Mouse (Mus musculus) spleen, adult 12 weeks (tissue): ENCODE measurements around the gene Ccdc142.

Experiments
- DNase-seq: peaks from one replicate; pipeline ENCODE4 v3.0.0; 2022; ENCODE audit warnings: low spot score

Ccdc142 gene

GRCm38 (mm10) chr6:83086121-83087035, 15.0 kb upstream of the Ccdc142 start, which contains the start of gene Lbx2:
Gene Lbx2 (plus strand): TSS chr6:83086367.
- DNase-seq = no peak

DNA sequence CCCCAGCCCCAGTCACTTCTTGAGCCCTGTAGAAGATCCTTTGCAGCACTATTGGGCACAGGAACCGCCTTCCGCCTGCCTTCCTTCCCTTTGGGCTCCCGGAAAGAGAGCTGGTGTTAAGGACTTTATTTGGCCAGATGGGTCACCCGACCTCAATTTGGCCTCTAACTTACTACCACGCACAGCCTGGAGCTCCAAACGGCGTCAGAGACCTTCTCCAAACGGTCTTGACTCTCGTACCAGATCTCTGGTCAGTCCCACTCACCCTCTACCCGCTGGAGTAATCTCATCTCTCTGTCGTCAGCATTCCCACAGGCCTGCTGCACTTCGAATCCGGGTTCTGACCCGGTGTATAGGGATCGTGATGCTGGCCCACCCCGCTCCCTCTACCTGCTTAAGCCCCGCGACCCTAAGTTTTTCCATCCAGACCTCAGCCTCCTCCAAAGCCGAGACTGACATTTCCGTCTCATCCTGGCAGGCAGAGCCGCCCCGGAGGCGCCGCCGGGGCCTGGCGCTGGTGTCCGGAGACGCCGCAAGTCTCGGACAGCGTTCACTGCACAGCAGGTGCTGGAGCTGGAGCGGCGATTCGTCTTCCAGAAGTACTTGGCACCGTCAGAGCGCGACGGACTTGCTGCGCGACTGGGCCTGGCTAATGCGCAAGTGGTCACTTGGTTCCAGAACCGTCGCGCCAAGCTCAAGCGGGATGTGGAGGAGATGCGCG, 14.0 kb upstream of the Ccdc142 start:
- DNase-seq = no peak

- no peak for DNase-seq
Observed at GRCm38 (mm10) chr6:83087926-83088260, 13.5 kb upstream of the Ccdc142 start.

DNA sequence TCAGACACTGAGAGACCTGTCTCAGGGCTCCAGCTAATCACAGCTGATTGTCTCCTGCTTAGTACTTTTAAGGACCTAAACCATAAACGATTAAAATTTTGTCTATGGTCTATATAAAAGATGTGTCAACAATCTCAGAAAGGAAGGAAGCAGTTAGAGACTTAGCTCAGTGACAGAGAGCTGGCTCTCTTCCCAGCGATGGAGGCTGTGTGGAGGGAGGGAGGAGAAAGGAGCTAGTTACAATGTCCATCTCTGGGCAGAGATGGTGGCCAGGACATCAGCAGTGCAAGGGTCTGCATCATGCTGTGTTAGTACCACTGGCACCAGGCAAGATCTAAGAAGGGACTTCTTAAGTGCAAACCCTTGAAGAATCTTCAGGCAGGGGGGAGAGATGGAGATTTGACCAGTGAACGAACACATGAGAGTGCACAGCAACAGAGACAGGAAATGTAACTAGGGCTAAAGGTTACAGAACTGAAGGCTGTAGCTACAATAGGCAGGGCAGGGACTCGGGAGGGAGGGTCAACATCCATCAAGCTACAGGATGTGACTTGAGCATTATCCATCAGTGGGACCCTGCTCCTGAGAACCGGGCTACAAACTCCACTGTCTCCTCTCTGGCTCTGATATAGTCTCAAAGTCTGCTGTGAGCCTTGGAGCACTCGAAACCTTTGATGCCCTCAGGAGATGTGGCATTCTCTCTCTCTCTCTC, 8.8 kb upstream of the Ccdc142 start:
- no peak for DNase-seq

DNA sequence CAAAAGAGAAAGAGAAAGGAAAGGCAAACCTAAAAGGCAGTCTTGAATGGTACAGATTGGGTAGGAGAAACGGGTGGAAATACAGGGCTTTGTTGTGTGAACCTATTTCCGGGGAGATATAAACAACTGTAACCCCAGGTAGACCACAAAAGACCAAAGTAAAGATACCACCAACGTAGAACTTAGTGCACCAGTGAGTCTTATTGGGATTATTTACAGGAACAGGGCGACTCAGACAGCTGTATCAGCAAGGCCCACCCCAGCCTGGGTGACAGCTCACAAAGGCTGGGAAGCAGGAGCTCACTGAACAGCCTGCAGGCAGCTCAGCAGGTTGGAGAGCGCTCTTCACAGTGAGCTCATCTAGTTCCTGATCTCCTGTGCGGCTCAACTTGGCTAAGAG, 5.4 kb upstream of the Ccdc142 start:
- DNase-seq = no peak

DNA sequence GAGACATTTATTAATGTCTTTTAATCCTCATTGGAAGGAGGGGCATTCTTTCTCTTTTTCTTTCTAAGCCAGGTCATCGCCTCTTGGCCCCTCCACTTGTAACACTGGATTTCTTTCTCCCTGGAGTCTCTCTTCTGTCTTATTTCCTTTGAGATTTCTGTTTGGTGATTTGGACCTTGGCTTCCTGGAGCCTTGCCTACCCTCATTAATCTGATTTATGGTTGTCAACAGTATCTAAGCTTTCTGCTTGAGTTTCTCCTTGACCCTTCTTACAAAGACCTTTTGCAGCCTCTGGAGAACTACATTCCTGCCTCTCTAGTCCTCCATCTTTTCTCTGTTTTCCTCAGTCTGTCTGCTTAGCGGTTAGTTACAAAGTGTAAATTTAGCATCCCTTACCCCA, 3.0 kb upstream of the Ccdc142 start:
- DNase-seq = no peak

DNA sequence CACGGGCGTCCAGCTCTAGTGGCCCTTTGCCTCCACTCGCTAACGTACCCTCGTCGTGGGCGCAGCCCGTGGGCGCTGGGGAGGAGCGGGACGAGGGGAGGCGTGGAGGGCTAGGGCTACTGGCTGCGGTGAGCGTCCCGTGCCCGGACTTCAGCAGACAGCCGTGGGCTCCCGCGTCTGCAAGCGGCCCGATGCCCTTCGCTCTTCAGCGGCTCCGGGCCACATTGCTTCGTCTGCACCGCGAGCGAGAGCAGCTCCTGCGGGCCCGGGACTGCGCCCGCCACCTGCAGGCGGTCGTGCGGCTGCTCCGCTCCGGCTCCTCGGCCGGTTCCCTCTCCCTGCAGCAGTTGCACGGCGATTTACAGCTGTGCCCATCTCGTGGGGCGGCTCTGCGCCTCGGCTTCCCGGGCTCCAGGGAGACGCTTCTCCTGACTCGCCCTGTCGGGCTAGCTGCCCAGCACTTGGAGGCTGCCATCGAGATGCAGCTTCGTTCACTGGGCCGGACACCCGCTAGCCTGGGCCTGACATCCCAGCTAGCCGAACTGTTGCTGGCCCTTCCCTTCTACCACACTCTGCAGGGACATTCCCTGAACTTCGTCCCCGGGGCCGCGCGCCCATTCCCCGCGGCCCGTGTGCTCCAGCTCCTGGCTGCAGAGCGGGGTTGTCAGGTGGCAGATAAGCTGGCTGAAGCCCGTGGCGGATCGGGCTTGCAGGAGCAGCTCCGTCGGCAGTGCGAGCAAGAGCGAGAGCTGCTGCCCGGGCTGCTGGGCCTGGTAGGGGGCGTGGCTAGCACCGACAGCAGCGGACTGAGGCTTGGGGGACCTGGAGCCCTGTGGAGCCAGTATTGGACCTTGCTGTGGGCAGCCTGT, 521 bp downstream of the Ccdc142 start:
- peak; percentile 58 for DNase-seq

DNA sequence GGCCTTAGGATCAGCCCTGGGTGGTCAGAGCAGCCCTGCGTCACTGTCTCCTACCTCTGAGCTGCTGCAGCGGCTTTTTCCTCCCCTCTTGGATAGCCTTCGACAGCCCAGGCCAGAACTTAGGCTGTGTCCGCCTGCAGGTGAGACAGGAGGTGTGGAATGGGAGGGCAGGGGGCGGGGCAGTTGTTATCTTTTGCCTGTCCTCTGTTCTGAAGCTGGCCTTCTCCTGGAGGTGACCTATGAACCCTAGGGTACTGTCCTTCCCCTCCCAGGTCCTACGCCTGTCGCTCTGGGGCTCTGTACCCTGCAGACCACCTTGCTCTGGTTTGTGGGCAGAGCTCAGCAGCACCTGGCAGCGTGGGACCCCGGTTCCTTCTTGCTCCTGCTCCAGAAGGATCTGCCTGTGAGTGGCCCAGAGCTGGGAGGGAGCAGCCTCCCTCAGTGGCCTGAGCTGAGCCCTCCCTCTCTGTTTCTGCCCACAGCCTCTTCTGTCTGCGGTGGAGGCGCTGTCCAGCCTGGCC, 1.8 kb downstream of the Ccdc142 start:
- DNase-seq = no peak

- no peak for DNase-seq
Observed at GRCm38 (mm10) chr6:83104158-83104557, 2.8 kb downstream of the Ccdc142 start.

GRCm38 (mm10) chr6:83107566-83108400, 6.4 kb downstream of the Ccdc142 start:
- peak; percentile 77 for DNase-seq

GRCm38 (mm10) chr6:83108762-83109668, 7.6 kb downstream of the Ccdc142 start, which contains the start of gene Mrpl53:
Gene Mrpl53 (plus strand): TSS chr6:83109040.
- peak; percentile 61 for DNase-seq

GRCm38 (mm10) chr6:83111510-83112136, 10.2 kb downstream of the Ccdc142 start:
- DNase-seq = no peak

DNA sequence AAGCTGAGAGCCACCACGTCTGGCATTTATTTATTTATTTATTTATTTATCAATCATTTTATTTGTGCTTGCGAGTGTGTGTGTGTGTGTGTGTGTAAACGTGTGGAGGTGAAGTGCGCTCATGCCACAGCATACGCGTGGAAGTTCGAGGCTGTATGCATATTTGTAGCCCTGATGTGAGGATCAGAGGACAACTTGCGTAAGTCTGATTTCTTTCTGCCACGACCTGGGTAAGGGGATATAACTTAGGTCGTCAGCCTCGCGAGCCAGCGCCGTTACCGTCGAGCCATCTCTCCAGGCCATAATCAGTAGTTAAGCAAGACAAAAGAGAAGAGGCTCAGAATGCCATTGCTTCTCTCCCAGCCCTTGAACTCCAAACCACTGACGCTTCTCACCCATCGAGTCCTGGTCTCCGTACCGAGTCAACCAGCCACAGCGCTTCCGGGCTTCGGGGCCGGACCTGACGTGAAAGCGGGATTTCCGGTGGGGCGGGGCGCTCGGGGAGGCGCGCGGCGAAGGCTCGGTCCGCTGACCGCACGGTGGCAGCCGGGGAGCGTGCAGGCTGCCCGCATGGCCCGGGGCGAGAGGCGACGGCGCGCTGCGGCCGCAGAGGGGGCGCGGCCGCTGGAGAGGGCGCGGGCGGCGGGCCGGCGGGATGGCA, 13.7 kb downstream of the Ccdc142 start, which contains the start of gene Mogs:
Gene Mogs (plus strand): TSS at position 486 of the 661 bp plus-strand sequence.
- peak; percentile 88 for DNase-seq

DNA sequence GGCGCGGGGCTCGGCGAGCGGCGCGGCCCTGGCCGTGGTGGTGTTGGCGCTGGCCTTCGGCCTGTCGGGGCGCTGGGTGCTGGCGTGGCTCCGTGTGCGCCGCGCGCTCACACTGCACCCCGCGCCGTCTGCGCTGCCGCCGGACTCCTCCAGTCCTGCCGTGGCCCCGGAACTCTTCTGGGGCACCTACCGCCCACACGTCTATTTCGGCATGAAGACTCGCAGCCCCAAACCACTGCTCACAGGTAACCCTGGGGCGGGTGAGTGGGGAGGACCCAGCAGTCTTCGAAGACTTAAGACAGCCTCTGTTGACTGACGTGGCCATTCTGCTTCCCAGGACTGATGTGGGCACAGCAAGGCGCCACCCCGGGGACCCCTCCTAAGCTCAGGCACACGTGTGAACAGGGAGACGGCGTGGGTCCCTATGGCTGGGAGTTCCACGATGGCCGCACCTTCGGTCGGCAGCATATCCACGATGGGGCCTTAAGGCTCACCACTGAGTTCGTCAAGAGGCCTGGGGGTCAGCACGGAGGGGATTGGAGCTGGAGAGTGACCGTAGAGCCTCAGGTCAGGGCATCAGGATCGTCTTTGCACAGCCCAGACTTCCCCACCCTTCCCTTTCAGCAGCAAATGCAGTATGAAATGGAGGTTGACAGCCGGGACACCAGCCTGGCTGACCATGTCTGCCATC, 14.4 kb downstream of the Ccdc142 start:
- DNase-seq = no peak

DNA sequence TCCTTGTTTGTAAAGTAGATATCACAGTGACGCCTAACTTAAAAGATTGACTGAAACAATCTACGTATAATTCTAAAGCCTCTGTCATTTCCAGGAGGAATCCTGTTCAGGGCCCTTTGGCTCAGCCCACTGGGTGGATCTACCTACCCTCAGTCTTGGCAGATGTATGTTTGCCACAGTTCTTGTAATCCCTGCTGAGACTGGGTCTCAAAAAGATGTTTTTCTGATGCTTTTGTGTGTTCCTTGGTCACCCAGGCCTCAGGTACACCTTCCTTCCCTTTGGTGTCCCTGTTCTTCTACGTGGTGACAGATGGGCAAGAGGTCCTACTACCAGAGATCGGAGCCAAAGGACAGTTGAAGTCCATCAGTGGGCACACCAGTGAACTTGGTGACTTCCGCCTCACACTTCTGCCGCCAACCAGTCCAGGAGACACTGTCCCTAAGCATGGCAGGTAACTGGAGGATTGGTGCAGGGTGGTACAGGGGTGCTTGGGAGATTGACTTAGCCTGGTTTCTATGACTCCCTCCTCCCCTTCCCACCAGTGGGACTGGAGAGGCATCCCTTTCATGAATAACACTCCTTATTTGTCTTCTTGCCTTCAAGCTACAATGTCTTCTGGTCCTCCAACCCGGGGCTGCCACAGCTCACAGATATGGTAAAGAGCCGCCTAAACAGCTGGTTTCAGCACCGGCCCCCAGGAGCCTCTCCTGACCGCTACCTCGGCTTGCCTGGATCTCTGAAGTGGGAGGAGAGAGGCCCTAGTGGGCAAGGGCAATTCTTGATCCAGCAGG, 15.2 kb downstream of the Ccdc142 start:
- DNase-seq = no peak

- DNase-seq = no peak
Observed at GRCm38 (mm10) chr6:83117165-83117438, 15.7 kb downstream of the Ccdc142 start.

- DNase-seq = no peak
Observed at GRCm38 (mm10) chr6:83117616-83118015, 16.2 kb downstream of the Ccdc142 start.
